Mouse (Mus musculus): Measurements from ENCODE around the gene Cda.

GRCm38 (mm10) chr4:138352692-138353091, 15.1 kb downstream of the Cda start:
- no peak for TF ChIP-seq POU5F1 (IDR thresholded peaks at IDR 0.05; ENCODE audit: borderline replicate concordance, low read length)
- TF ChIP-seq CTCF (conservative IDR thresholded peaks at IDR 0.05; ENCODE audit: low read length), result no peak
- no peak for TF ChIP-seq NANOG (IDR thresholded peaks at IDR 0.05; ENCODE audit: borderline replicate concordance, low read length)
